Mouse (Mus musculus): ENCODE measurements around the gene Smim14.
A peak's percentile ranks its signal among the peaks of the same experiment; 100 is the strongest.
"Not testable (repeated sequence)": the region's sequence is repeated elsewhere in the genome, so short reads cannot be mapped to it uniquely, and the experiment has no call there.

Gene Smim14

GRCm38 (mm10) chr5:65524831-65525230, 12.2 kb downstream of the Smim14 start:
- DNase-seq (ENCODE audit: extremely low spot score) = no peak

GRCm38 (mm10) chr5:65521803-65522202, 15.2 kb downstream of the Smim14 start:
- no peak for DNase-seq (ENCODE audit: extremely low spot score)

GRCm38 (mm10) chr5:65514635-65515278, 22.2 kb downstream of the Smim14 start:
- DNase-seq (ENCODE audit: extremely low spot score) = no peak

- DNase-seq (ENCODE audit: extremely low spot score) = no peak
These were observed 23.5 kb downstream of the Smim14 start for GRCm38 (mm10) chr5:65513506-65513905.

GRCm38 (mm10) chr5:65508395-65508794, 28.6 kb downstream of the Smim14 start:
- no peak for DNase-seq (ENCODE audit: extremely low spot score)

- peak; percentile 27 for DNase-seq (ENCODE audit: extremely low spot score)
These were observed 31.2 kb downstream of the Smim14 start for GRCm38 (mm10) chr5:65505786-65506185.

- DNase-seq (ENCODE audit: extremely low spot score) = no peak
These were observed 35.6 kb downstream of the Smim14 start for GRCm38 (mm10) chr5:65501407-65501806.

- DNase-seq (ENCODE audit: extremely low spot score) = no peak
These were observed 36.8 kb downstream of the Smim14 start for GRCm38 (mm10) chr5:65500231-65500630.

GRCm38 (mm10) chr5:65492716-65493531, 44.1 kb downstream of the Smim14 start, which contains the start of gene Gm43552:
Gene Gm43552 (minus strand): TSS chr5:65492833.
- DNase-seq (ENCODE audit: extremely low spot score) = peak; percentile 87

GRCm38 (mm10) chr5:65491767-65492715, 44.9 kb downstream of the Smim14 start:
- peak; percentile 73 for DNase-seq (ENCODE audit: extremely low spot score)

GRCm38 (mm10) chr5:65489830-65490229, 47.2 kb downstream of the Smim14 start:
- no peak for DNase-seq (ENCODE audit: extremely low spot score)

- DNase-seq (ENCODE audit: extremely low spot score) = no peak
These were observed 48.3 kb downstream of the Smim14 start for GRCm38 (mm10) chr5:65488725-65489124.

GRCm38 (mm10) chr5:65487381-65487780, 49.6 kb downstream of the Smim14 start:
- DNase-seq (ENCODE audit: extremely low spot score) = no peak

GRCm38 (mm10) chr5:65486514-65486913, 50.5 kb downstream of the Smim14 start:
- no peak for DNase-seq (ENCODE audit: extremely low spot score)

- no peak for DNase-seq (ENCODE audit: extremely low spot score)
These were observed 54.0 kb downstream of the Smim14 start for GRCm38 (mm10) chr5:65482996-65483395.

GRCm38 (mm10) chr5:65480511-65480910, 56.5 kb downstream of the Smim14 start:
- DNase-seq (ENCODE audit: extremely low spot score) = no peak

GRCm38 (mm10) chr5:65479681-65480445, 57.1 kb downstream of the Smim14 start:
- DNase-seq (ENCODE audit: extremely low spot score) = no peak

GRCm38 (mm10) chr5:65478224-65478623, 58.8 kb downstream of the Smim14 start:
- no peak for DNase-seq (ENCODE audit: extremely low spot score)

- not testable (repeated sequence) for DNase-seq (ENCODE audit: extremely low spot score)
These were observed 60.2 kb downstream of the Smim14 start for GRCm38 (mm10) chr5:65476739-65477138.

GRCm38 (mm10) chr5:65475806-65476205, 61.2 kb downstream of the Smim14 start:
- DNase-seq (ENCODE audit: extremely low spot score) = no peak

- no peak for DNase-seq (ENCODE audit: extremely low spot score)
These were observed 67.2 kb downstream of the Smim14 start for GRCm38 (mm10) chr5:65469766-65470165.
